Mouse (Mus musculus): ENCODE measurements around the gene Eefsec.

The Eefsec gene

GRCm38 (mm10) chr6:88255435-88255834, 190.9 kb downstream of the Eefsec start:
- DNase-seq: no peak

- DNase-seq: no peak
These were observed 192.3 kb downstream of the Eefsec start for GRCm38 (mm10) chr6:88254082-88254481.

- DNase-seq: no peak
These were observed 194.4 kb downstream of the Eefsec start for GRCm38 (mm10) chr6:88251798-88252478.

- no peak for DNase-seq
These were observed 194.9 kb downstream of the Eefsec start for GRCm38 (mm10) chr6:88251396-88251795.

GRCm38 (mm10) chr6:88249231-88249630, 197.1 kb downstream of the Eefsec start:
- no peak for DNase-seq

- peak; percentile 45 to 56 for DNase-seq
These were observed 203.7 kb downstream of the Eefsec start for GRCm38 (mm10) chr6:88242604-88243003.

- no peak for DNase-seq
These were observed 209.8 kb downstream of the Eefsec start for GRCm38 (mm10) chr6:88236513-88236912.

- no peak for DNase-seq
These were observed 210.4 kb downstream of the Eefsec start for GRCm38 (mm10) chr6:88235983-88236382.

- no peak for DNase-seq
These were observed 210.9 kb downstream of the Eefsec start for GRCm38 (mm10) chr6:88235461-88235860.

- DNase-seq: no peak
These were observed 212.3 kb downstream of the Eefsec start for GRCm38 (mm10) chr6:88233996-88234395.

- DNase-seq: no peak
These were observed 214.1 kb downstream of the Eefsec start for GRCm38 (mm10) chr6:88232221-88232620.

- DNase-seq: no peak
These were observed 214.5 kb downstream of the Eefsec start for GRCm38 (mm10) chr6:88231821-88232220.

- no peak for DNase-seq
These were observed 217.1 kb downstream of the Eefsec start for GRCm38 (mm10) chr6:88229221-88229620.

GRCm38 (mm10) chr6:88227537-88227936, 218.8 kb downstream of the Eefsec start:
- no peak for DNase-seq

GRCm38 (mm10) chr6:88226570-88226994, 219.8 kb downstream of the Eefsec start:
- DNase-seq: no peak

GRCm38 (mm10) chr6:88221968-88222367, 224.4 kb downstream of the Eefsec start, which contains the start of gene Dnajb8:
Dnajb8 (plus strand) TSS chr6:88222268.
- DNase-seq: no peak

- DNase-seq: no peak
These were observed 227.2 kb downstream of the Eefsec start for GRCm38 (mm10) chr6:88219094-88219493.

- no peak for DNase-seq
These were observed 230.1 kb downstream of the Eefsec start for GRCm38 (mm10) chr6:88216199-88216598.

- no peak for DNase-seq
These were observed 230.5 kb downstream of the Eefsec start for GRCm38 (mm10) chr6:88215797-88216196.

- no peak for DNase-seq
These were observed 236.2 kb downstream of the Eefsec start for GRCm38 (mm10) chr6:88210182-88210581.

- DNase-seq: no peak
These were observed 236.9 kb downstream of the Eefsec start for GRCm38 (mm10) chr6:88209453-88209852.

- no peak for DNase-seq
These were observed 238.0 kb downstream of the Eefsec start for GRCm38 (mm10) chr6:88208321-88208720.

- no peak for DNase-seq
These were observed 238.8 kb downstream of the Eefsec start for GRCm38 (mm10) chr6:88207403-88208033.
